Mouse (Mus musculus): ENCODE data around the gene Fbxl16.

- TF ChIP-seq POLR2A (IDR thresholded peaks at IDR 0.05; ENCODE audit: low read depth, low read length) (0 out of 2 replicates have a peak, but pooled peaks have one; percentile 5), CTCF (IDR thresholded peaks at IDR 0.05; ENCODE audit: borderline replicate concordance, insufficient read depth, low read length) (no peak)
These were observed 17.5 kb upstream of the Fbxl16 start for GRCm38 (mm10) chr17:25791320-25791842.

All from embryonic fibroblast, embryonic 13.5 days (primary cell).